Mouse (Mus musculus) heart, adult 2 months (tissue): Measurements from ENCODE around the gene Dctn3.

Experiments used
- CTCF ChIP-seq: fragments of 200-600 bp; IDR thresholded peaks from 2 replicates; pipeline ENCODE4 v1.8.1; 2022; ENCODE audit warnings: antibody characterized with exemption, mild to moderate bottlenecking, moderate library complexity
- EP300 ChIP-seq: fragments of 200-500 bp; IDR thresholded peaks from 2 replicates; pipeline ENCODE4 v1.6.1; 2011; ENCODE audit warnings: low read depth, low read length, control low read depth; ENCODE audit not compliant: insufficient read depth
- POLR2A ChIP-seq: fragments of 200-500 bp; IDR thresholded peaks from 2 replicates; pipeline ENCODE4 v1.6.1; 2011; ENCODE audit warnings: mild to moderate bottlenecking, low read depth, low read length, control low read depth; ENCODE audit not compliant: insufficient read depth

DNA sequence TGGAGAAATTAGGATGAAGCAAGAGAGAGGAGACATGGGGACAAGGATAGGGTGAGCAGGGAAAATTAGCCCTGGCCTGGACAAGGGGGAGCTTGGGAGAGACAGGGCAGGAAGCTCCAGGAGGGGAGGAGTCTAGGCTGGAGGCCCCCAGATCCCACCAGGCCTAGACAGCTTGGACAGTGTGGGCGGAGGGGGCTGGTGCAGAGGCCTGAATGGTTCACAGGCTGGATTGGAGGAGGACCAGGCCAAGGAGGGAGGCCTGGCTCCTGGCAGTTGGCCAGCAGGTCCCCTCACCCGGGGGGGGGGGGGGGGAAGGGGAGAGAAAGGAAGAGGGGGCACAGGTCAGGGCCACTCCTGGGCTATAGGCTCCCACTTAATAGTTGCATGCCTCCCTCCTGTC lies 43.7 kb downstream of the Dctn3 start:
- TF ChIP-seq POLR2A, result no peak
- no peak for TF ChIP-seq CTCF
- TF ChIP-seq EP300, result no peak
